In the genomic region with DNA sequence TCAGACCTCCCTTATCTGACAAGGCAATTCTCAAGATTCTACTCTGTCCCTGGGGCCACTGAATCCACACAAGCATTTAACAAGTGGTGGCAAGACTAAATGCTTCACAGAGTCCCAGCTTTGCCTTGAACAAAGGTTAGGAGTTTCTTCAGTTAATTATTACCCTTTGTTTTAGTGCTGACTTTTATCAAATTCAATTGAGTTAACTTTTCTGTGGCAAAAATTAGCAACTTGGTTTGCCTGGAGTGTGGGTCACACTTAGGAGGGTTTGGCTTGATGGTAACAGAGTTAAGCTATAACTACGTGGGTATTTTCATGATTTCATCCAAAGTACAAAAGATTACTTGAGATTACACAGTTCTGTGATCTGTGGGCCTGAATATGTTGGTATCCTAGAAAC, we compare ENCODE assay signal across 20 mouse cellular contexts.
DNase-seq lines count a peak whose midpoint lies in the region; ATAC-seq and TF ChIP-seq lines count a peak whose summit lies in the region.
"Had no signal": no experiment of that assay in that cellular context is flagged by ENCODE, and none has a peak within 500 bp of the region (broad histone marks: within the 10 kb centered on the region; RNA-seq: fewer than 3 reads in every experiment).

No protein-coding gene starts in this region.

- no peaks in the 10 kb centered on the region for H3K9me3 ChIP-seq in intestine, postnatal 0 days (ENCODE audit: control insufficient read depth)
- H3K9me3 ChIP-seq in kidney, postnatal 0 days (replicated peaks; ENCODE audit: low read length) = no peaks in the 10 kb centered on the region
- H3K9me3 ChIP-seq: embryonic facial prominence, embryonic 12.5 days; heart, embryonic 10.5 days; hindbrain, embryonic 10.5 days; limb, embryonic 12.5 days; liver, embryonic 13.5 days had no signal

- 43% methylated on average over 1 of the region's 1 CpGs for WGBS in intestine, postnatal 0 days
- 57% methylated on average over 1 of the region's 1 CpGs for WGBS in kidney, postnatal 0 days

- no peak overlapping the region for H3K9ac ChIP-seq in intestine, postnatal 0 days (ENCODE audit: low read depth, low read length)
- no peak overlapping the region for H3K9ac ChIP-seq in kidney, postnatal 0 days (ENCODE audit: low read depth, low read length)
- H3K9ac ChIP-seq: embryonic facial prominence, embryonic 12.5 days; limb, embryonic 12.5 days; liver, embryonic 13.5 days had no signal

- no peak overlapping the region for H3K27ac ChIP-seq in intestine, postnatal 0 days (ENCODE audit: low read depth, low read length)
- peak overlapping the region; percentile 50; the same call in 1 of the 2 replicates for H3K27ac ChIP-seq in kidney, postnatal 0 days
- H3K27ac ChIP-seq: embryonic facial prominence, embryonic 12.5 days; heart, embryonic 10.5 days; hindbrain, embryonic 10.5 days; limb, embryonic 12.5 days; liver, embryonic 13.5 days had no signal

- no peak overlapping the region for H3K4me3 ChIP-seq in intestine, postnatal 0 days (ENCODE audit: low read depth, low read length)
- no peak overlapping the region for H3K4me3 ChIP-seq in kidney, postnatal 0 days (replicated peaks; ENCODE audit: low read depth, low read length)
- H3K4me3 ChIP-seq: embryonic facial prominence, embryonic 12.5 days; heart, embryonic 10.5 days; hindbrain, embryonic 10.5 days; limb, embryonic 12.5 days; liver, embryonic 13.5 days had no signal

- H3K4me1 ChIP-seq in intestine, postnatal 0 days (replicated peaks; ENCODE audit: control insufficient read depth, insufficient read depth, low read length) = no peaks in the 10 kb centered on the region
- no peaks in the 10 kb centered on the region; the same call in 1 of the 2 replicates for H3K4me1 ChIP-seq in kidney, postnatal 0 days (replicated peaks; ENCODE audit: insufficient read depth, low read length)
- H3K4me1 ChIP-seq: embryonic facial prominence, embryonic 12.5 days; limb, embryonic 12.5 days; liver, embryonic 13.5 days had no signal

- peak; percentile 70 for DNase-seq in kidney, adult 11 months
- DNase-seq in kidney, postnatal 4 days = no peak
- peak; percentile 25 for DNase-seq in kidney, postnatal 0 days (ENCODE audit: low spot score)
- DNase-seq in urinary bladder, postnatal 4 days (ENCODE audit: low spot score in 2 of 2) = no peak
- no peak for DNase-seq in right cerebral cortex, postnatal 10 days (ENCODE audit: low spot score in 2 of 2)
- no peak for DNase-seq in left cerebral cortex, adult 18-20 months (ENCODE audit: low spot score in 2 of 2)
- DNase-seq: cerebellum, adult 9-10 months; liver, embryonic 13.5 days; lung, adult 2 months; lung, postnatal 14 days; thymus, adult 18-20 months; thymus, postnatal 36 days had no signal

- peak; percentile 94 for ATAC-seq in intestine, postnatal 0 days
- peak; percentile 92 for ATAC-seq in kidney, postnatal 0 days (replicated peaks; ENCODE audit: low FRiP score, low read depth)
- ATAC-seq: CD4-positive, CD25-positive, alpha-beta regulatory T cell, adult 4 months; hindbrain, embryonic 16.5 days had no signal

- no peaks in the 10 kb centered on the region for H3K36me3 ChIP-seq in intestine, postnatal 0 days (ENCODE audit: control insufficient read depth, insufficient read depth)
- no peaks in the 10 kb centered on the region for H3K36me3 ChIP-seq in kidney, postnatal 0 days (ENCODE audit: insufficient read depth, low read length)
- H3K36me3 ChIP-seq: embryonic facial prominence, embryonic 12.5 days; heart, embryonic 10.5 days; hindbrain, embryonic 10.5 days; limb, embryonic 12.5 days; liver, embryonic 13.5 days had no signal

- H3K27me3 ChIP-seq in intestine, postnatal 0 days (replicated peaks; ENCODE audit: control insufficient read depth, insufficient read depth, low read length) = no peaks in the 10 kb centered on the region
- no peaks in the 10 kb centered on the region for H3K27me3 ChIP-seq in kidney, postnatal 0 days (ENCODE audit: insufficient read depth, low read length)
- H3K27me3 ChIP-seq: embryonic facial prominence, embryonic 12.5 days; limb, embryonic 12.5 days; liver, embryonic 13.5 days had no signal

- TF ChIP-seq CTCF in intestine, postnatal 0 days (IDR thresholded peaks at IDR 0.05; ENCODE audit: low read depth) = no peak
- TF ChIP-seq CTCF in kidney, postnatal 0 days (IDR thresholded peaks at IDR 0.05; ENCODE audit: low read depth) = no peak

- no peak overlapping the region for H3K4me2 ChIP-seq in intestine, postnatal 0 days (replicated peaks; ENCODE audit: low read depth)
- H3K4me2 ChIP-seq in kidney, postnatal 0 days (ENCODE audit: low read length) = no peak overlapping the region
- H3K4me2 ChIP-seq: embryonic facial prominence, embryonic 12.5 days; limb, embryonic 12.5 days; liver, embryonic 13.5 days; midbrain, embryonic 11.5 days had no signal

Comparison
In these comparisons a context has a peak if more than half of its experiments do, and no peak if none do; other contexts are left out.
1. DNase-seq: peak in kidney, adult 11 months (single experiment) and kidney, postnatal 0 days (single experiment); none in kidney, postnatal 4 days (0 of 2), urinary bladder, postnatal 4 days (0 of 2), right cerebral cortex, postnatal 10 days (0 of 2) and left cerebral cortex, adult 18-20 months (0 of 2).